Mouse (Mus musculus) embryonic facial prominence, embryonic 14.5 days (tissue): ENCODE results near the gene Vmn2r102. TPM values are rescaled to one million over a fixed set of nuclear protein-coding genes. Genes with fewer than 3 reads are reported as not detected.

ENCODE experiments used
- ATAC-seq: fragments of 200-750 bp; cut with Nextera tagmentation; 2 replicates; pipeline ENCODE4 v1.8.0; 2017; ENCODE audit warnings: low read depth, moderate number of reproducible peaks, moderate TSS enrichment
- DNase-seq: peaks from one replicate; pipeline ENCODE4 v3.0.0-alpha.2; 2015; ENCODE audit warnings: low spot score
- H3K27ac ChIP-seq: fragments of 300-500 bp; sonication (generic); replicated peaks from 2 replicates; pipeline ENCODE4 v1.5.1; 2014; ENCODE audit warnings: low read depth, mild to moderate bottlenecking, low read length, moderate library complexity
- H3K27me3 ChIP-seq: fragments of 300-500 bp; sonication (generic); replicated peaks from 2 replicates; pipeline ENCODE4 v1.6.1; 2014; ENCODE audit warnings: low read length; ENCODE audit not compliant: control insufficient read depth, insufficient read depth
- H3K36me3 ChIP-seq: fragments of 300-500 bp; sonication (generic); 2 replicates; pipeline ENCODE4 v1.6.1; 2014; ENCODE audit warnings: low read length, mixed read lengths; ENCODE audit not compliant: control insufficient read depth, insufficient read depth
- H3K4me1 ChIP-seq: fragments of 300-500 bp; sonication (generic); 2 replicates; pipeline ENCODE4 v1.6.1; 2014; ENCODE audit warnings: antibody characterized with exemption, low read length; ENCODE audit not compliant: control insufficient read depth, insufficient read depth
- H3K4me2 ChIP-seq: fragments of 300-500 bp; sonication (generic); 2 replicates; pipeline ENCODE4 v1.6.1; 2014; ENCODE audit warnings: low read depth, mild to moderate bottlenecking, low read length, moderate library complexity, mixed read lengths
- H3K4me3 ChIP-seq: fragments of 300-500 bp; sonication (generic); 2 replicates; pipeline ENCODE4 v1.5.1; 2014; ENCODE audit warnings: low read depth, mild to moderate bottlenecking, low read length
- H3K9ac ChIP-seq: fragments of 300-500 bp; sonication (generic); 2 replicates; pipeline ENCODE4 v1.6.1; 2014; ENCODE audit warnings: low read depth, mild to moderate bottlenecking, low read length, moderate library complexity, mixed read lengths
- H3K9me3 ChIP-seq: fragments of 300-500 bp; sonication (generic); 2 replicates; pipeline ENCODE4 v1.6.1; 2016; ENCODE audit warnings: low read length; ENCODE audit not compliant: control insufficient read depth
- WGBS: fragments of 180-500 bp; shearing (Covaris S2); extraction: QIAGEN DNeasy Blood & Tissue Kit; methylation state at CpG from one replicate; pipeline ENCODE4 v1.1.7; 2014; 5-methylcytosine and 5-hydroxymethylcytosine counted together
- polyA plus RNA-seq: library from polyadenylated mRNA; unstranded; fragments of >200 nt; fragmentation: Nextera tagmentation; extraction: Ambion mirVana; gene quantifications from 2 replicates; pipeline ENCODE4 v1.2.1, GENCODE M21; 2014

Vmn2r102 gene
- polyA plus RNA-seq = not detected in 2 replicates

DNA sequence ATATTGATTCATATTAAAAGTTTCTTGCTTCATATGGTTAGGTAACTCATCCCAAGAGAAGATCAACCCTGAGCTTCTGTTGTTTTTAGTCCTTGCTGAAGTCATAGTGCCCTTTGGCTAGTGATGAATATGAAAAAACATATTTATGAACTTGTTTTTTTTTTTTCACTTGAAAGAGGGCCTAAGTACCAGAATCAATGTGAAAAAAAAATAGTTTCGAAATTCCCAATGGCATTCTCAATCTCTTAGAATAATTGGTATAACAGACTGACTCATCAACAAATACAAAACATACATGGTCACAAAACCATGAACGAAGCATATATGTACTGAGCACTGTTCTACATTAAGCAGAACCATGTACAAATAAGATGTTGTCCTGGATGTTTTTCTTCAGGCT is at the start of gene Vmn2r102:
Gene Vmn2r102, plus strand, starts transcription at position 301 of the 400 bp plus-strand sequence.
- Histone ChIP-seq H3K27me3 (no peaks in the 10 kb centered on the region), H3K9ac (no peak within 1 kb of the TSS), H3K36me3 (no peaks in the 10 kb centered on the region), H3K9me3 (no peaks in the 10 kb centered on the region), H3K4me2 (no peak within 1 kb of the TSS), H3K27ac (no peak within 1 kb of the TSS), H3K4me1 (no peaks in the 10 kb centered on the region), H3K4me3 (no peak within 1 kb of the TSS)
- ATAC-seq = no peak
- no peak for DNase-seq
- 69% methylated on average over 2 of the region's 2 CpGs for WGBS

DNA sequence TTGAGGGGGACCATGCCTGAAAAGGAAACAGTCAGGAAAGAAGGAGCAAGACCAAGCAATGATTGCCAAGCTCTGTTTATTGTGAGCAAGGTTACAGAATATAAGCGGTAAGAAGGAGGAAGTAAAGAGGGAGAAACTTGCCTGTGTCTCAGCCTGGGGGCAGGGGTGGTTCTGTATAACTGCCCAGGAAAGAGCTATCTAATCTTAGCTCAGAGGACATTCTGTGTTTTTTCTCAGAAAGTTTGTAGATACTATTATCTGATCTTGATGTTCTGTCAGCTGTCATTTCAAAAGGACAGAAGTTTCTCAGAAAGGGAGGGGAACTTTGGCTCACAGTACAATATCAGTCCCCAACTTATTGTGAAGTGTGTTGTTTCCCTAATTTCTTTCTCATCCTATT is 30.8 kb upstream of the Vmn2r102 start:
- WGBS = 96% methylated on average over 1 of the region's 1 CpGs
- Histone ChIP-seq H3K9ac (no peak overlapping the region), H3K4me2 (no peak overlapping the region), H3K4me3 (no peak overlapping the region), H3K9me3 (peaks cover 18% of the 10 kb centered on the region; the same call in 1 of the 2 replicates), H3K4me1 (no peaks in the 10 kb centered on the region), H3K27me3 (no peaks in the 10 kb centered on the region), H3K36me3 (no peaks in the 10 kb centered on the region), H3K27ac (no peak overlapping the region)
- no peak for DNase-seq
- no peak for ATAC-seq

DNA sequence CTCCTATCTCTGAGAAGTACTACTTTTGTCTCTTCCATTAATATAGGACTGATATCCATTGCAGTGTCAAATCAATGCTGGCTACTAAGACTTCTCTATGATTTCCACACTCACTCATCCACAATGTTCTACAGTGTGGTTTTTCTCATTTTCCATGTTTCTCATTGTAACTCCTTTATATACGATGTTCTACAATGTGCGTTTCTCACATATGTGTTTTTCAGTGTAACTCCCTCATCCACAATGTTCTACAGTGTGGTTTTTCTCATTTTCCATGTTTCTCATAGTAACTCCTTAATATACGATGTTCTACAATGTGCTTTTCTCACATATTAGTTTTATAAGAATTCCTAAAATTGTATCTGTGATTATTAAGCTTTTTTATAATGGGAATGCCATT is 1.7 kb upstream of the Vmn2r102 start:
- Histone ChIP-seq H3K9me3 (no peaks in the 10 kb centered on the region), H3K9ac (no peak overlapping the region), H3K36me3 (no peaks in the 10 kb centered on the region), H3K27ac (no peak overlapping the region), H3K4me1 (no peaks in the 10 kb centered on the region), H3K4me3 (no peak overlapping the region), H3K4me2 (no peak overlapping the region), H3K27me3 (no peaks in the 10 kb centered on the region)
- 74% methylated on average over 3 of the region's 3 CpGs for WGBS
- DNase-seq (no peak), ATAC-seq (no peak)

DNA sequence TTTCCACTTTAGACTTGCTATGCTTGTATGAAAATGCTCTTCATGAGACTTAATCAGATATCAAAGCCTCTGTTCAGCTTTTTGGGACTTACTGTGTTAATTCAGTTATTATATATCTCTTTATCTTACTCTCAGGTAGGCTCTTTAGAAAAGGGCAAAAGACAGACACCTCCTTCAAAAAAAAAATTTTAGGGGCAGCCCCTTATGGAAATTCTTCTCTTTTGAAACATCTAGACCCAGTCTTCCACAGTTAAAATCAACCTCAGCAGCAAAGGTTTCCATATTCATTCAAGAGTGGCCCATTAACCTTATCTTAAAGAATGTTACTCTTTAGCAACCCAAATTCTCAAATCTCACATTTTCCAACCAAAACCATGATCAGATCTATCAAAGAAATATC is 31.9 kb downstream of the Vmn2r102 start:
- H3K4me2 ChIP-seq = no peak overlapping the region
- ATAC-seq = no peak
- no peaks in the 10 kb centered on the region for H3K36me3 ChIP-seq
- no peak overlapping the region for H3K27ac ChIP-seq
- no peak for DNase-seq
- H3K4me3 ChIP-seq = no peak overlapping the region
- no peaks in the 10 kb centered on the region for H3K27me3 ChIP-seq
- no peak overlapping the region for H3K9ac ChIP-seq
- peaks cover 3% of the 10 kb centered on the region; the same call in 1 of the 2 replicates for H3K9me3 ChIP-seq
- H3K4me1 ChIP-seq = no peaks in the 10 kb centered on the region

Other genes with a start within 250 kb of the Vmn2r102 start
- not detected in 2 replicates for gene Vmn2r100, start 155.6 kb upstream of the Vmn2r102 start, polyA plus RNA-seq
- not detected in 2 replicates for gene Vmn2r101, start 83.1 kb upstream of the Vmn2r102 start, polyA plus RNA-seq
- not detected in 2 replicates for gene Vmn2r103, start 113.0 kb downstream of the Vmn2r102 start, polyA plus RNA-seq